Mouse (Mus musculus): ENCODE results near the gene 2410131K14Rik. TPM values are rescaled to one million over a fixed set of nuclear protein-coding genes. Genes with fewer than 3 reads are reported as not detected.
A peak's percentile ranks its signal among the peaks of the same experiment; 100 is the strongest.

Gene 2410131K14Rik
- polyA plus RNA-seq, 1 experiment from 2014 or later = 7.2 TPM

- Histone ChIP-seq H3K9me3 (no peaks in the 10 kb centered on the region), H3K4me1 (replicated peaks) (no peaks in the 10 kb centered on the region), H3K9ac (no peak overlapping the region), H3K4me2 (replicated peaks) (no peak overlapping the region), H3K27me3 (replicated peaks) (no peaks in the 10 kb centered on the region), H3K36me3 (peaks cover 4% of the 10 kb centered on the region; the same call in 1 of the 2 replicates), H3K4me3 (replicated peaks) (no peak overlapping the region), H3K27ac (no peak overlapping the region)
- WGBS = 90% methylated on average over 12 of the region's 12 CpGs
- no peak for ATAC-seq
Measured at GRCm38 (mm10) chr5:118239671-118240070, 5.4 kb upstream of the 2410131K14Rik start.

GRCm38 (mm10) chr5:118245606-118246308 lies 730 bp downstream of the 2410131K14Rik start:
- Histone ChIP-seq H3K4me1 (replicated peaks) (peaks cover 15% of the 10 kb centered on the region), H3K27ac (peak overlapping the region; percentile 45), H3K9ac (peak overlapping the region; percentile 59), H3K4me2 (replicated peaks) (peak overlapping the region; percentile 84), H3K27me3 (replicated peaks) (no peaks in the 10 kb centered on the region), H3K9me3 (no peaks in the 10 kb centered on the region), H3K36me3 (peaks cover 4% of the 10 kb centered on the region; the same call in 1 of the 2 replicates), H3K4me3 (replicated peaks) (peak overlapping the region; percentile 63)
- 7% methylated on average over 15 of the region's 15 CpGs for WGBS
- no peak; the same call in none of the 2 replicates for ATAC-seq

GRCm38 (mm10) chr5:118247378-118247777 lies 2.4 kb downstream of the 2410131K14Rik start:
- WGBS = 87% methylated on average over 8 of the region's 8 CpGs
- Histone ChIP-seq H3K4me3 (replicated peaks) (no peak overlapping the region), H3K4me1 (replicated peaks) (peaks cover 15% of the 10 kb centered on the region), H3K9ac (no peak overlapping the region), H3K9me3 (no peaks in the 10 kb centered on the region), H3K27me3 (replicated peaks) (no peaks in the 10 kb centered on the region), H3K36me3 (no peaks in the 10 kb centered on the region), H3K4me2 (replicated peaks) (no peak overlapping the region), H3K27ac (no peak overlapping the region)
- ATAC-seq = no peak

- Histone ChIP-seq H3K36me3 (no peaks in the 10 kb centered on the region), H3K4me3 (replicated peaks) (no peak overlapping the region), H3K9me3 (no peaks in the 10 kb centered on the region), H3K9ac (no peak overlapping the region), H3K4me1 (replicated peaks) (peaks cover 11% of the 10 kb centered on the region), H3K27ac (no peak overlapping the region), H3K4me2 (replicated peaks) (no peak overlapping the region), H3K27me3 (replicated peaks) (no peaks in the 10 kb centered on the region)
- 93% methylated on average over 7 of the region's 7 CpGs for WGBS
- ATAC-seq = no peak
Measured at GRCm38 (mm10) chr5:118250987-118251386, 6.0 kb downstream of the 2410131K14Rik start.

- 93% methylated on average over 3 of the region's 3 CpGs for WGBS
- Histone ChIP-seq H3K4me1 (replicated peaks) (no peaks in the 10 kb centered on the region), H3K27ac (no peak overlapping the region), H3K36me3 (peaks cover 13% of the 10 kb centered on the region; the same call in 1 of the 2 replicates), H3K9me3 (no peaks in the 10 kb centered on the region), H3K4me2 (replicated peaks) (no peak overlapping the region), H3K27me3 (replicated peaks) (no peaks in the 10 kb centered on the region), H3K9ac (no peak overlapping the region), H3K4me3 (replicated peaks) (no peak overlapping the region)
- ATAC-seq = no peak
Measured at GRCm38 (mm10) chr5:118253551-118253950, 8.5 kb downstream of the 2410131K14Rik start.

- Histone ChIP-seq H3K4me3 (replicated peaks) (no peak overlapping the region), H3K36me3 (peaks cover 30% of the 10 kb centered on the region), H3K9me3 (no peaks in the 10 kb centered on the region), H3K4me1 (replicated peaks) (no peaks in the 10 kb centered on the region), H3K27me3 (replicated peaks) (no peaks in the 10 kb centered on the region), H3K27ac (no peak overlapping the region), H3K9ac (no peak overlapping the region), H3K4me2 (replicated peaks) (no peak overlapping the region)
- ATAC-seq = no peak
- WGBS = 98% methylated on average over 4 of the region's 4 CpGs
Measured at GRCm38 (mm10) chr5:118256981-118257380, 12.0 kb downstream of the 2410131K14Rik start.

- no peak for ATAC-seq
- peaks cover 30% of the 10 kb centered on the region for H3K36me3 ChIP-seq
- no peak overlapping the region for H3K4me3 ChIP-seq (replicated peaks)
- H3K27me3 ChIP-seq (replicated peaks) = no peaks in the 10 kb centered on the region
- H3K9me3 ChIP-seq = no peaks in the 10 kb centered on the region
- H3K9ac ChIP-seq = no peak overlapping the region
- H3K4me2 ChIP-seq (replicated peaks) = no peak overlapping the region
- H3K27ac ChIP-seq = no peak overlapping the region
- WGBS = 66% methylated on average over 6 of the region's 6 CpGs
- H3K4me1 ChIP-seq (replicated peaks) = no peaks in the 10 kb centered on the region
Measured at GRCm38 (mm10) chr5:118259152-118259551, 14.1 kb downstream of the 2410131K14Rik start.

GRCm38 (mm10) chr5:118259636-118260035 lies 14.6 kb downstream of the 2410131K14Rik start:
- WGBS = 80% methylated on average over 6 of the region's 6 CpGs
- ATAC-seq = no peak
- Histone ChIP-seq H3K9me3 (no peaks in the 10 kb centered on the region), H3K9ac (no peak overlapping the region), H3K4me1 (replicated peaks) (no peaks in the 10 kb centered on the region), H3K36me3 (peaks cover 30% of the 10 kb centered on the region), H3K27ac (no peak overlapping the region), H3K27me3 (replicated peaks) (no peaks in the 10 kb centered on the region), H3K4me2 (replicated peaks) (no peak overlapping the region), H3K4me3 (replicated peaks) (no peak overlapping the region)

- Histone ChIP-seq H3K36me3 (peaks cover 30% of the 10 kb centered on the region), H3K4me1 (replicated peaks) (no peaks in the 10 kb centered on the region), H3K9me3 (no peaks in the 10 kb centered on the region), H3K9ac (no peak overlapping the region), H3K4me2 (replicated peaks) (no peak overlapping the region), H3K4me3 (replicated peaks) (no peak overlapping the region), H3K27me3 (replicated peaks) (no peaks in the 10 kb centered on the region), H3K27ac (no peak overlapping the region)
- 84% methylated on average over 10 of the region's 10 CpGs for whole genome bisulfite sequencing
- no peak for ATAC-seq
Measured at GRCm38 (mm10) chr5:118260055-118260454, 15.0 kb downstream of the 2410131K14Rik start.

- H3K27ac ChIP-seq = no peak overlapping the region
- no peak overlapping the region for H3K4me3 ChIP-seq (replicated peaks)
- 87% methylated on average over 11 of the region's 11 CpGs for WGBS
- ATAC-seq = no peak
- no peak overlapping the region for H3K9ac ChIP-seq
- no peaks in the 10 kb centered on the region for H3K9me3 ChIP-seq
- no peak overlapping the region for H3K4me2 ChIP-seq (replicated peaks)
- peaks cover 30% of the 10 kb centered on the region for H3K36me3 ChIP-seq
- H3K27me3 ChIP-seq (replicated peaks) = no peaks in the 10 kb centered on the region
- H3K4me1 ChIP-seq (replicated peaks) = no peaks in the 10 kb centered on the region
Measured at GRCm38 (mm10) chr5:118260642-118261041, 15.6 kb downstream of the 2410131K14Rik start.

GRCm38 (mm10) chr5:118261181-118261580 lies 16.2 kb downstream of the 2410131K14Rik start:
- Histone ChIP-seq H3K9me3 (no peaks in the 10 kb centered on the region), H3K9ac (no peak overlapping the region), H3K27ac (no peak overlapping the region), H3K4me1 (replicated peaks) (no peaks in the 10 kb centered on the region), H3K36me3 (peaks cover 30% of the 10 kb centered on the region), H3K4me2 (replicated peaks) (no peak overlapping the region), H3K27me3 (replicated peaks) (no peaks in the 10 kb centered on the region), H3K4me3 (replicated peaks) (no peak overlapping the region)
- WGBS = 91% methylated on average over 9 of the region's 9 CpGs
- no peak for ATAC-seq

- Histone ChIP-seq H3K4me1 (replicated peaks) (no peaks in the 10 kb centered on the region), H3K9me3 (no peaks in the 10 kb centered on the region), H3K4me2 (replicated peaks) (no peak overlapping the region), H3K27me3 (replicated peaks) (no peaks in the 10 kb centered on the region), H3K4me3 (replicated peaks) (no peak overlapping the region), H3K36me3 (peaks cover 20% of the 10 kb centered on the region), H3K27ac (no peak overlapping the region), H3K9ac (no peak overlapping the region)
- ATAC-seq = no peak
- 85% methylated on average over 8 of the region's 8 CpGs for WGBS
Measured at GRCm38 (mm10) chr5:118262418-118262817, 17.4 kb downstream of the 2410131K14Rik start.

- H3K4me1 ChIP-seq (replicated peaks) = peaks cover 2% of the 10 kb centered on the region; the same call in 1 of the 2 replicates
- 81% methylated on average over 9 of the region's 9 CpGs for WGBS
- H3K4me3 ChIP-seq (replicated peaks) = no peak overlapping the region
- no peak for ATAC-seq
- H3K4me2 ChIP-seq (replicated peaks) = no peak overlapping the region
- no peaks in the 10 kb centered on the region for H3K9me3 ChIP-seq
- H3K27ac ChIP-seq = no peak overlapping the region
- H3K36me3 ChIP-seq = peaks cover 12% of the 10 kb centered on the region
- H3K9ac ChIP-seq = no peak overlapping the region
- no peaks in the 10 kb centered on the region for H3K27me3 ChIP-seq (replicated peaks)
Measured at GRCm38 (mm10) chr5:118264279-118264678, 19.3 kb downstream of the 2410131K14Rik start.
